Mouse (Mus musculus) cerebellum, postnatal 4 days (tissue): ENCODE measurements around the gene Inafm1.
"Not testable (repeated sequence)": the region's sequence is repeated elsewhere in the genome, so short reads cannot be mapped to it uniquely, and the experiment has no call there.

ENCODE experiments used
- DNase-seq, 2 experiments: peaks; one replicate each; pipeline ENCODE4 v3.0.0; 2022; ENCODE audit warnings: low spot score in 2 of 2, mixed read lengths in 1 of 2

The Inafm1 gene

GRCm38 (mm10) chr7:16297616-16298015 is 24.2 kb upstream of the Inafm1 start:
- no peak for DNase-seq

DNA sequence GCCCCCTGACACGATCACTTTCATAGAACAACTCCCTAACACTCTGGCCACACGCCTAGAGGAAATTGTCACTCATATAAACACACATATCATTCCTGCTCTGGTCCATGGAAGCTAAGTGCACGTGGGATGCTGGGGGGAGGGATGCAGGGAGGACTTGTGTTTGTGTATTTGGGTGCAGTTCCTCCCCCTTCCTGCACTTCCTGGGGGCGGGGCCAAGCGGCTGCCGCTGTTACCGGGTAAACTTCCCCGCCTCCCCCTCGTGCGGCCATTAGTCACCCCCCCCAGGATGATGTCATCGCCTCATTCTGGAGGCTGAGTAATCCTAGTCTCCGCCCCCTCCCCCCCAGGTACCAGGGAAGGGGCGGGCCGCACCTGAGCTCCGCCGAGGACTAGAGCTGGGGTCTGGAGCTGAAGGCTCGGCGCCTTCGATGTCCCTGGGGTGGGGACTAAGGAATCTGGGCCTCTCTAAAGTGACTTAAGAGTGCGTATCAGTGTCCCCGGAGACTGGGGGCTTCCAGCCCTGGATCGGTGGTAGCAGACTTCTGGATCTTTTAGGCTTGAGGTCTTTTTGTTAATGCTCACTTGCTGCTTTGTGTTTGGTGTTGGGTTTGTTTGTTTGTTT is 23.5 kb upstream of the Inafm1 start:
- peak; percentile 80 to 81 for DNase-seq

GRCm38 (mm10) chr7:16296146-16296545 is 22.7 kb upstream of the Inafm1 start:
- no peak for DNase-seq

GRCm38 (mm10) chr7:16295321-16295900 is 22.0 kb upstream of the Inafm1 start:
- peak in 1 of 2 experiments; percentile 63 for DNase-seq

DNA sequence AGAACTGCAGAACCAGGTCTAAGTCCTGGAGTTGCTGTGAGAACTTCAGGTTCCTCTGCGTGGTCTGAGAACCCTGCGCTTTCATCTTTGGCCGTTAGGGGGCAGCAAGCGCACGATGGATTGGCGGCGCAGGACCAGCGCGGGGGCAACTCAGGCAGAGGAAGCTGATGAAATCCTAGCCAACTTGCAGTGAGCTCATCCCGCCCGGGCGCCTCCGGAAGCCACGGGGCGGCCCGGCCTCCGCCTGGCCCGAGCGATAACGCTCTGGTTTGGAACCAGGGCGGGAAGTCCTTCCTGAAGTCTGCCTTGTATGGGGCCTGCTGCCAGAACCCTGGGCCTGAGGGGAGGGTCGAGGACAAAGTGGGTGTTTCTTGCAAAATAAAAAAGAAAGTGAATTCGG is 21.4 kb upstream of the Inafm1 start:
- DNase-seq: peak; percentile 92 to 97

DNA sequence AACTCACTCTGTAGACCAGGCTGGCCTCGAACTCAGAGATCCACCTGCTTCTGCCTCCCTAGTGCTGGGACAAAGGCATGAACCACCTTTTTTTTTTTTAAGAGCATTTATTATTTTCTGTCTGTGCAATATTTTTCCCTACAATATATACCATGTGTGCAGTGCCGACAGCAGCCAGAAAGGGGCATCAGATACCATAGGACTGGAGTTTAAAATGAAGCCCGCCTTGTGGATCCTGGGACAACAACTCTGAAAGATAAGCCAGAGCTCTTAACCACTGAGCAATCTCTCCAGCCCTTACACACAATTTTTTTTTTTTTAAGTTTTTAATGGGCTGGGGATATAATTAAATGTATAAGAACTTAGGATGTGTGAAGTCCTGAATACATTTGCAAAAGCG is 20.9 kb upstream of the Inafm1 start:
- DNase-seq: peak in 1 of 2 experiments; percentile 37

- DNase-seq: no peak
Measured at GRCm38 (mm10) chr7:16287791-16288190, 14.4 kb upstream of the Inafm1 start.

DNA sequence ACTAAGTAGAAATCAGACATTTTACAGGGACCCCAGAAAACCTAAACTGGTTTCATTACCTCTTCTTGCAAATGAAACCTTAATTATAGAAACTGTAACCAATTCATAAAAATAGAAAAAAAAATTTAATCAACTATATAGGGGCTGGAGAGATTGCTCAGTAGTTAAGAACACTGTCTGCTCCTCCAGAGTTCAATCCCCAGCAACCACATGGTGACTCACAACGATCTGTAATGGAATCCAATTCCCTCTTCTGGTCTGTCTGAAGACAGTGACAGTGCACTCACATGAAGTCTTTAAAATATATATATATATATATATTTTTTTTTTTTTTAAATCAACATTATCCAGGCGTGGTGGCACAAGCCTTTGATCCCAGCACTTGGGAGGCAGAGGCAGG is 13.6 kb upstream of the Inafm1 start:
- no peak for DNase-seq

DNA sequence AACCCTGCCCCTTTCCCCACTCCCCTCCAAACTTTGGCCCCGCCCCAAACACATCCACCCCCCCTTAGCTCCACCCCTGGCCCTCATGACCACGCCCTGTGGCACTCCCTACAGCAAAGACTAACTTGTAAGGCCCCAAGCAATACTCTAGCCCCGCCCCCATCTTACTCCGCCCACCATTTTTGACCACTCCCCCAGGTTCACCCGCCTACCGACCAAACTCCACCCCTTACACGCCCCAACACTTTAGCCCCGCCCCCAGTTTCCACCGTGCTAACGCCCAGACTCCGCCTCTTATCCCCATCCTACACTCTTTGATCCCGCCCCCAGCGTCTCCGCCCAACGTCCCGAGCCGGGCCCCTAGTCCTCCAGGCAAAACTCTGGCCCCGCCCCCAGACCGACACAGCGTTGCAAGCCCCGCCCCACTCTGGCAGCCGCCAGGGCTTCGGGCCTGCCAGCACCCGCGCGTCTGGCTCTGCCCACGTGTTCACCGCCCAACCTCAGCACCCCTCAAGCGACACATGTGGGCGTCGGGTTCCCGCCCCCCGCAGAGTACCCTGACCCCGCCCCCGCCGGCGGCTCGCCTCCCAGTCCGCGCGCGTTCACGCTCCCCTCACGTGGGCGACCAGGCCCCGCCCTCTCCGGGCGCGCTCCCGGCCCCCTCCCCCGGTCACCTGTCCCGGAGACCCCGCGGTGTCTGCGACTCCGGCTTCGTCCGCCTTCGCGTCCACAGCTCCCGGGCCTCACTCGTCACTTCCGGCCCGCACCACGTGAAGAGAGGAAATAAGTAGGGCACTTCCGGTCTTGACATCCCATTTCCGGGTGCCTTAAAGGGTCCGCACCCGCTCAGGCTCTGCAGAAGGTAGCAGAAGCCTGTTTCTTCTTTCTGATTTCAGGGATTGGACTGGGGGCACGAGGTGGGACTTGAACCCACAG is 12.9 kb upstream of the Inafm1 start, which contains the start of gene Ccdc9:
Ccdc9 (minus strand) TSS at position 770 of the 936 bp plus-strand sequence.
- peak; percentile 97 to 99 for DNase-seq

GRCm38 (mm10) chr7:16285450-16286025 is 12.1 kb upstream of the Inafm1 start:
- peak in 1 of 2 experiments; percentile 39 for DNase-seq

- DNase-seq: no peak
Measured at GRCm38 (mm10) chr7:16284904-16285303, 11.5 kb upstream of the Inafm1 start.

- DNase-seq: no peak
Measured at GRCm38 (mm10) chr7:16284001-16284400, 10.6 kb upstream of the Inafm1 start.

- no peak for DNase-seq
Measured at GRCm38 (mm10) chr7:16282334-16282733, 8.9 kb upstream of the Inafm1 start.

DNA sequence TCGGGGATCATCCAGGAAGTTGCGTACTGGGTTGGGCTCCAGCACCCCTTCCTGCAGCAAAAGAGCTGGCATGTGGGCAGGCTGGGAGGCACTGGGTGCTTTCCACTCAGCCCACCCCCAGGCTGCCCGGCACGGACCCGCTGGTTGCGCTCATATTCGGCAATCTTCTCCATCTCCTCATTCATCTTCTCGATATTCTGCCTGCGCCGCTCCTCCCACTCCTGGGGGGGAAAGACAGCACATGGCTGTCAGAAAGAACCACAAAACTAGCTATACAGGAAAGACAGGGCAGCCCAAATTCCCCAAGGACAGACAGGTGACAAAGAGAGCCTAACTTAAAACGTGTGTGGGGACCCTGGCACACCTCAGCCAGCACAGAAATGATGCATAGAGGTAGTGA is 7.3 kb upstream of the Inafm1 start:
- no peak for DNase-seq

GRCm38 (mm10) chr7:16274922-16275890 is 1.8 kb upstream of the Inafm1 start:
- DNase-seq: no peak

DNA sequence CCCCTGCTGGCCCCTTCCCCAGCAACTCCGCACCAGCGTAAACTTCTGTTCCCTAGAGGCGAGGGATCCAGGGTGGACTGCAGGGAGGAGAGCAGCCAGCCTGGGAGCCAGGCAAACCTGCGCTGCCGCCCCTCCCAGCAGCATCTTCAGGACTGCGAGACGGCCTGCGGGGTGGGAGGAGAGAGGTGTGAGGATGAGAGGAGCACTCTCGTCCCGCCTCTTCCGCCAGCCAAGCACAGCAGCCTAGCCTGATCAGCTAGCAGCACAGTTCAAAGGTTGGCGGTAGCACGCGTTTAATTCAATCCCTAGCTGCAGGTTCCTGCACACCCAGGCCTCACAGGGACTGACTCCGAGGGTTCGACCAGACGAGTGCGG is 336 bp upstream of the Inafm1 start:
- DNase-seq: no peak

- peak in 1 of 2 experiments; percentile 69 for DNase-seq
Measured at GRCm38 (mm10) chr7:16272681-16273080, 736 bp downstream of the Inafm1 start.

DNA sequence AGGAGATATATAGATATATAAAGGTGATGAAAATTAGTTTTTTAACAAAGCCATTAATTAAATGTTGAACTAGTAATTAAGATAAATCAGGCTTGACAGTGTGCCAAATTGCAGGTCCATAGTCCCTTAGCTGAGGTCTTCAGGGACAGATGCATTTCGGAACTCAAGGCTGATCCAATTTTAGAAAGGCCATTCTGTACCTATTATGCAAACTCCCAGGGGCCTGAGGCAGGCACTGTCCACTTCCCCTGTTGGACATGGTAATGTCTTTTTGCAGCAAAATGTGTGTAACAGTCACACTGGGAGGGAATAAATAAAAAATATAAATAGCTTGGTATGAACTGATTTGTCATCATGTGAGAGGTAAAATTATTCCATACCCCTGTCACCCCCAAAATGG is 2.3 kb downstream of the Inafm1 start:
- DNase-seq: no peak

GRCm38 (mm10) chr7:16266593-16266992 is 6.8 kb downstream of the Inafm1 start:
- DNase-seq: not testable (repeated sequence)

- DNase-seq: no peak
Measured at GRCm38 (mm10) chr7:16265856-16266255, 7.6 kb downstream of the Inafm1 start.

GRCm38 (mm10) chr7:16263843-16264242 is 9.6 kb downstream of the Inafm1 start:
- no peak for DNase-seq
